Mouse (Mus musculus): ENCODE data around the gene Arhgap15. TPM values are rescaled to one million over a fixed set of nuclear protein-coding genes. Genes with fewer than 3 reads are reported as not detected.

The Arhgap15 gene
- polyA plus RNA-seq, 1 experiment from 2014 or later = 0.41 TPM

- H3K4me1 ChIP-seq (ENCODE audit: control insufficient read depth, insufficient read depth, low read length) = no peaks in the 10 kb centered on the region
- ATAC-seq (ENCODE audit: insufficient read depth, low FRiP score, low TSS enrichment) (no peak), DNase-seq (ENCODE audit: low spot score) (no peak)
- no peak overlapping the region for H3K4me2 ChIP-seq (ENCODE audit: low read depth)
- H3K4me3 ChIP-seq (ENCODE audit: low read depth, low read length) = no peak overlapping the region
- no peak overlapping the region for H3K9ac ChIP-seq (ENCODE audit: low read length)
- H3K27ac ChIP-seq (ENCODE audit: low read depth, low read length) = no peak overlapping the region
- H3K9me3 ChIP-seq (ENCODE audit: control insufficient read depth, low read length) = no peaks in the 10 kb centered on the region
- WGBS = 81% methylated on average over 2 of the region's 2 CpGs
- no peaks in the 10 kb centered on the region for H3K36me3 ChIP-seq (ENCODE audit: control insufficient read depth, insufficient read depth, low read length)
- no peaks in the 10 kb centered on the region for H3K27me3 ChIP-seq (ENCODE audit: control insufficient read depth, insufficient read depth, low read length)
Measured at GRCm38 (mm10) chr2:44380225-44380624, 631.6 kb downstream of the Arhgap15 start.

DNA sequence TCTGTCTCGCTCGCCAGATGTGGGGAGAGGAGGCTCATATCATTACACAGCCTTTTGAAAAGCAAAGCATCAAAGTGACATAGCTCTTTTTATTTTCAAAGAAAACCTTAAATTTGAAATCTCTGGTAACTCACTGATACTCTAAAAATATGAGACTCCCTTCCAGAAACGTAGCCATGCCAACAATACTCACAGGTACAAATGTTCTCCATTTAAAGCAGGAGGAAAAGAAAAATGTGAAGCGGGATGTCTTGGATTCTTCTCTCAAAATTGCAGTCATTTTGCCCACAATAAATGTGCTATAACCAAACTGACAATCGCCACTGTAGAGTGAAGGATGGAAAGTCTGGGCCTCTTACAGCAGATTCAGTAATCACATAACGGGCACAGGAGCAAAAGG is 635.9 kb downstream of the Arhgap15 start:
- Histone ChIP-seq H3K4me3 (ENCODE audit: low read depth, low read length) (no peak overlapping the region), H3K4me2 (ENCODE audit: low read depth) (no peak overlapping the region)
- no peak for DNase-seq (ENCODE audit: low spot score)

GRCm38 (mm10) chr2:44389556-44389955 is 640.9 kb downstream of the Arhgap15 start:
- no peaks in the 10 kb centered on the region for H3K27me3 ChIP-seq (ENCODE audit: control insufficient read depth, insufficient read depth, low read length)
- no peak overlapping the region for H3K4me2 ChIP-seq (ENCODE audit: low read depth)
- DNase-seq (ENCODE audit: low spot score) (no peak), ATAC-seq (ENCODE audit: insufficient read depth, low FRiP score, low TSS enrichment) (no peak)
- no peak overlapping the region for H3K27ac ChIP-seq (ENCODE audit: low read depth, low read length)
- H3K4me1 ChIP-seq (ENCODE audit: control insufficient read depth, insufficient read depth, low read length) = no peaks in the 10 kb centered on the region
- no peaks in the 10 kb centered on the region for H3K36me3 ChIP-seq (ENCODE audit: control insufficient read depth, insufficient read depth, low read length)
- H3K9ac ChIP-seq (ENCODE audit: low read length) = no peak overlapping the region
- no peak overlapping the region for H3K4me3 ChIP-seq (ENCODE audit: low read depth, low read length)
- H3K9me3 ChIP-seq (ENCODE audit: control insufficient read depth, low read length) = no peaks in the 10 kb centered on the region
- 93% methylated on average over 4 of the region's 4 CpGs for whole genome bisulfite sequencing

More for the DNA sequence above, 635.9 kb downstream of the Arhgap15 start:
- Histone ChIP-seq H3K36me3 (ENCODE audit: control insufficient read depth, insufficient read depth, low read length) (no peaks in the 10 kb centered on the region), H3K9ac (ENCODE audit: low read length) (no peak overlapping the region), H3K27me3 (ENCODE audit: control insufficient read depth, insufficient read depth, low read length) (no peaks in the 10 kb centered on the region), H3K4me1 (ENCODE audit: control insufficient read depth, insufficient read depth, low read length) (no peaks in the 10 kb centered on the region), H3K9me3 (ENCODE audit: control insufficient read depth, low read length) (no peaks in the 10 kb centered on the region), H3K27ac (ENCODE audit: low read depth, low read length) (no peak overlapping the region)
- 94% methylated on average over 6 of the region's 6 CpGs for WGBS
- ATAC-seq (ENCODE audit: insufficient read depth, low FRiP score, low TSS enrichment) = no peak

DNA sequence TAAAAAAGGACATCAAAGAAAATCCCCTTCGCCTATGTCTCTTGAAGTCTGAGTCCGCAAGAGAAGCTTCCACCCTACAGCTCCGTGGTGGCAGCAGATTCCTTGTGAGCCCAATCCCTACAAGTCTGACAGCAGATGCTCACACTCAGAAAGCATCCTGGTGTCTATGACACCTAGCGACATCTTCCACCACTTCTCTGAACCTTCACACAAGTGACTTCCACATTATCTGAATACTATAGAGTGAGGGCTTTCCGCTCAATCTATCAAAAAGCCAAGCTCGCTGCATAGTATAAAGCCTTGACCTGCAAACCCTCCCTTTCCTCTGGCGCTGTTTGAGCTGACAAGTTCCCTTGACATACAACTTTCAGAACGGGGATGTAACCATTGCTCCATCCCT is 645.2 kb downstream of the Arhgap15 start:
- DNase-seq (ENCODE audit: low spot score) (no peak), ATAC-seq (ENCODE audit: insufficient read depth, low FRiP score, low TSS enrichment) (no peak)
- H3K27ac ChIP-seq (ENCODE audit: low read depth, low read length) = no peak overlapping the region
- H3K9ac ChIP-seq (ENCODE audit: low read length) = no peak overlapping the region
- H3K4me2 ChIP-seq (ENCODE audit: low read depth) = no peak overlapping the region
- 85% methylated on average over 8 of the region's 8 CpGs for WGBS
- H3K36me3 ChIP-seq (ENCODE audit: control insufficient read depth, insufficient read depth, low read length) = no peaks in the 10 kb centered on the region
- 0 out of 2 replicates have a peak, but pooled peaks cover 8% of the 10 kb centered on the region for H3K4me1 ChIP-seq (ENCODE audit: control insufficient read depth, insufficient read depth, low read length)
- H3K9me3 ChIP-seq (ENCODE audit: control insufficient read depth, low read length) = no peaks in the 10 kb centered on the region
- no peaks in the 10 kb centered on the region for H3K27me3 ChIP-seq (ENCODE audit: control insufficient read depth, insufficient read depth, low read length)
- no peak overlapping the region for H3K4me3 ChIP-seq (ENCODE audit: low read depth, low read length)

GRCm38 (mm10) chr2:44394956-44395501 is 646.4 kb downstream of the Arhgap15 start:
- Histone ChIP-seq H3K27me3 (ENCODE audit: control insufficient read depth, insufficient read depth, low read length) (no peaks in the 10 kb centered on the region), H3K9ac (ENCODE audit: low read length) (no peak overlapping the region), H3K27ac (ENCODE audit: low read depth, low read length) (no peak overlapping the region), H3K4me3 (ENCODE audit: low read depth, low read length) (no peak overlapping the region), H3K36me3 (ENCODE audit: control insufficient read depth, insufficient read depth, low read length) (no peaks in the 10 kb centered on the region), H3K4me2 (ENCODE audit: low read depth) (no peak overlapping the region), H3K9me3 (ENCODE audit: control insufficient read depth, low read length) (no peaks in the 10 kb centered on the region), H3K4me1 (ENCODE audit: control insufficient read depth, insufficient read depth, low read length) (0 out of 2 replicates have a peak, but pooled peaks cover 8% of the 10 kb centered on the region)
- 47% methylated on average over 6 of the region's 6 CpGs for WGBS
- ATAC-seq (ENCODE audit: insufficient read depth, low FRiP score, low TSS enrichment) (no peak), DNase-seq (ENCODE audit: low spot score) (peak; percentile 20)

- 74% methylated on average over 2 of the region's 2 CpGs for WGBS
- no peaks in the 10 kb centered on the region for H3K36me3 ChIP-seq (ENCODE audit: control insufficient read depth, insufficient read depth, low read length)
- H3K9ac ChIP-seq (ENCODE audit: low read length) = no peak overlapping the region
- ATAC-seq (ENCODE audit: insufficient read depth, low FRiP score, low TSS enrichment) = no peak
- H3K27me3 ChIP-seq (ENCODE audit: control insufficient read depth, insufficient read depth, low read length) = no peaks in the 10 kb centered on the region
- H3K4me3 ChIP-seq (ENCODE audit: low read depth, low read length) = no peak overlapping the region
- no peak for DNase-seq (ENCODE audit: low spot score)
- no peaks in the 10 kb centered on the region for H3K9me3 ChIP-seq (ENCODE audit: control insufficient read depth, low read length)
- no peak overlapping the region for H3K27ac ChIP-seq (ENCODE audit: low read depth, low read length)
- H3K4me1 ChIP-seq (ENCODE audit: control insufficient read depth, insufficient read depth, low read length) = 0 out of 2 replicates have a peak, but pooled peaks cover 8% of the 10 kb centered on the region
- H3K4me2 ChIP-seq (ENCODE audit: low read depth) = no peak overlapping the region
Measured at GRCm38 (mm10) chr2:44395577-44395976, 647.0 kb downstream of the Arhgap15 start.

DNA sequence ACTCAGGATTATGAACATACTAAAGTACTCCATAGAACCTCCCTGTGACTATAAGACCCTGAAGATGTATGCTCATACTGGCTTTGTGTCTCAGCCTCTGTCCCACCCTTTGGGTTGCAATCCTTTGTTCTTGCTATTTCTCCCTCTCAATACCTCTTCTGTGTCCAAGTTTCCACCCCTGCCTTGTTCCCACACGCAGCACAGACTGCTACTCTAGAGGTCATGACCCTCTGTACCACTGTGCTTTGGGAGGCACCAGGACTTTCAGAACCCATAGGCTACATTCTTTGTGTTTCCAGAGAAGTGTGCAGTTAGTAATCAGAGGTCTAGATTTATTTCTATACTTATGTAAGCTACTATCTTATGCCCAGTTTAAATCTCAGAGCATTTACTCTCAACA is 648.6 kb downstream of the Arhgap15 start:
- ATAC-seq (ENCODE audit: insufficient read depth, low FRiP score, low TSS enrichment) (0 out of 2 replicates have a peak, but pooled peaks have one; percentile 29), DNase-seq (ENCODE audit: low spot score) (no peak)
- no peak overlapping the region for H3K4me3 ChIP-seq (ENCODE audit: low read depth, low read length)
- no peak overlapping the region for H3K9ac ChIP-seq (ENCODE audit: low read length)
- no peaks in the 10 kb centered on the region for H3K27me3 ChIP-seq (ENCODE audit: control insufficient read depth, insufficient read depth, low read length)
- H3K4me2 ChIP-seq (ENCODE audit: low read depth) = no peak overlapping the region
- no peak overlapping the region for H3K27ac ChIP-seq (ENCODE audit: low read depth, low read length)
- H3K9me3 ChIP-seq (ENCODE audit: control insufficient read depth, low read length) = no peaks in the 10 kb centered on the region
- H3K4me1 ChIP-seq (ENCODE audit: control insufficient read depth, insufficient read depth, low read length) = 0 out of 2 replicates have a peak, but pooled peaks cover 8% of the 10 kb centered on the region
- H3K36me3 ChIP-seq (ENCODE audit: control insufficient read depth, insufficient read depth, low read length) = no peaks in the 10 kb centered on the region
- WGBS = 10% methylated on average over 1 of the region's 1 CpGs

DNA sequence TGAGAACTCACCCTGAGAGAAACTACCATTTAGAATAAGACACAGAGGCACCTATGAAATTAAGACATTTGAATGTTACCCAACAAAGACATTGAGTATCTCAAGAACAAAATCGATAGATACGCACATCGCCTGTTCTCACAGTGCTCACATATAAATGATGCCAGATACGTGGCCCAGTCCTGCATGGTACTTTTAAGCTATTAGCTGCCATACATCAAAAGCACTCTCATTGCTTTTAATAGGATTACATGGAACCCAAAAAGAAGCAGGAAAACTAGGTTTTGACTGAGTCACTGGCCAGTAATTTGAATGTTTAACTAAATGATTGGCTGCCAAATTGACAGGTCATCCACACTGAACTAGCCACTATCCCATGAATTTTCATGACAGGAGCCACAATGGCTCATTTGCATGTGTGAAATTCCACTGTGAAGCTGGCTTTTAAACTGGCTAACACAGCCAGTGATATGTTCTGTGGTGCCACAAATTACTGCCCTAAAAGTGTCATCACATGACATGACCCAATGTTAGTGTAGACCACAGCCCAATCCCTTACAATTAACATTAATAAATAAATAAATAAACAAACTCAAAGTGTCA is 649.2 kb downstream of the Arhgap15 start:
- Histone ChIP-seq H3K4me3 (ENCODE audit: low read depth, low read length) (no peak overlapping the region), H3K9me3 (ENCODE audit: control insufficient read depth, low read length) (no peaks in the 10 kb centered on the region), H3K27ac (ENCODE audit: low read depth, low read length) (no peak overlapping the region), H3K36me3 (ENCODE audit: control insufficient read depth, insufficient read depth, low read length) (no peaks in the 10 kb centered on the region), H3K27me3 (ENCODE audit: control insufficient read depth, insufficient read depth, low read length) (no peaks in the 10 kb centered on the region), H3K4me2 (ENCODE audit: low read depth) (no peak overlapping the region), H3K4me1 (ENCODE audit: control insufficient read depth, insufficient read depth, low read length) (0 out of 2 replicates have a peak, but pooled peaks cover 8% of the 10 kb centered on the region), H3K9ac (ENCODE audit: low read length) (no peak overlapping the region)
- DNase-seq (ENCODE audit: low spot score) (no peak), ATAC-seq (ENCODE audit: insufficient read depth, low FRiP score, low TSS enrichment) (peak; percentile 79)
- 77% methylated on average over 4 of the region's 4 CpGs for WGBS

Measured in neural tube, embryonic 11.5 days (tissue).